Mouse (Mus musculus) CH12.LX (cell line): ENCODE measurements at regions not wholly inside any gene's neighbourhood (a gene's known extent, or its start where the extent isn't known, plus 50 kb on each side); places are given as distances from the start of the nearest gene placed in this dataset.

Source experiments
- DNase-seq: peaks from one replicate; pipeline ENCODE4 v3.0.0-alpha.2; 2013; ENCODE audit errors: extremely low read depth
- H3K27ac ChIP-seq: 2 replicates; pipeline ENCODE4 v1.5.1; 2012; ENCODE audit warnings: low read depth, mild to moderate bottlenecking, control low read depth, moderate library complexity; ENCODE audit not compliant: insufficient read depth
- H3K27me3 ChIP-seq: replicated peaks from 2 replicates; pipeline ENCODE3; 2012; ENCODE audit warnings: inconsistent platforms
- H3K36me3 ChIP-seq, 2 experiments: replicated peaks in 1 of 2; 2 replicates each; pipeline versions ENCODE3 to v1.6.1; 2012; ENCODE audit warnings: inconsistent platforms in 1 of 2, low read length in 1 of 2, mild to moderate bottlenecking in 1 of 2, mixed read lengths in 1 of 2, moderate library complexity in 1 of 2; ENCODE audit not compliant: control insufficient read depth in 1 of 2, insufficient read depth in 1 of 2
- H3K4me1 ChIP-seq, 2 experiments: 2 replicates each; pipeline ENCODE4 v1.6.1; 2012; ENCODE audit warnings: inconsistent platforms in 1 of 2, moderate library complexity in 1 of 2; ENCODE audit not compliant: insufficient read depth in 2 of 2, control insufficient read depth in 1 of 2
- H3K4me2 ChIP-seq: 2 replicates; pipeline ENCODE4 v1.6.1; 2012; ENCODE audit warnings: low read depth, mild to moderate bottlenecking, control low read depth; ENCODE audit not compliant: poor library complexity, insufficient read depth, severe bottlenecking
- H3K4me3 ChIP-seq, 3 experiments: fragments of 150-350 bp in 1 of 3; sonication (generic) in 1 of 3; replicated peaks in 1 of 3; 2 replicates each; pipeline versions ENCODE3 to v1.5.1; 2011 to 2012; ENCODE audit warnings: low read depth in 2 of 3, low read length in 2 of 3, mild to moderate bottlenecking in 2 of 3, moderate library complexity in 2 of 3, control low read depth in 1 of 3, improper control_type of control experiment in 1 of 3, inconsistent platforms in 1 of 3, mixed read lengths in 1 of 3; ENCODE audit not compliant: poor library complexity in 1 of 3
- H3K79me2 ChIP-seq: replicated peaks from 2 replicates; pipeline ENCODE4 v1.6.1; 2012; ENCODE audit warnings: mild to moderate bottlenecking, moderate library complexity; ENCODE audit not compliant: control insufficient read depth, poor library complexity, insufficient read depth, severe bottlenecking; ENCODE audit errors: extremely low read depth
- H3K9ac ChIP-seq: 2 replicates; pipeline ENCODE4 v1.6.1; 2012; ENCODE audit warnings: low read depth, mild to moderate bottlenecking, control low read depth, moderate library complexity; ENCODE audit not compliant: insufficient read depth
- H3K9me3 ChIP-seq: replicated peaks from 2 replicates; pipeline ENCODE3; 2012; ENCODE audit warnings: low read length, inconsistent platforms, mixed read lengths
- BHLHE40 ChIP-seq: IDR thresholded peaks from 2 replicates; pipeline ENCODE4 v1.6.1; 2011; ENCODE audit warnings: mild to moderate bottlenecking, low read depth, low read length, improper control_type of control experiment
- ELF1 ChIP-seq: IDR thresholded peaks from 2 replicates; pipeline ENCODE4 v1.6.1; 2014; ENCODE audit warnings: low read depth, mild to moderate bottlenecking, inconsistent platforms, low read length, improper control_type of control experiment
- HCFC1 ChIP-seq: IDR thresholded peaks from 2 replicates; pipeline ENCODE4 v1.6.1; 2012; ENCODE audit warnings: low read depth, mild to moderate bottlenecking, inconsistent platforms, low read length, improper control_type of control experiment
- IRF4 ChIP-seq: IDR thresholded peaks from 2 replicates; pipeline ENCODE4 v1.6.1; 2014; ENCODE audit warnings: low read depth, mild to moderate bottlenecking, inconsistent platforms, low read length, improper control_type of control experiment
- MAZ ChIP-seq: IDR thresholded peaks from 2 replicates; pipeline ENCODE4 v1.6.1; 2012; ENCODE audit warnings: low read depth, mild to moderate bottlenecking, inconsistent platforms, low read length, improper control_type of control experiment, moderate library complexity
- MXI1 ChIP-seq: IDR thresholded peaks from 2 replicates; pipeline ENCODE4 v1.6.1; 2011; ENCODE audit warnings: mild to moderate bottlenecking, low read depth, low read length, improper control_type of control experiment
- POLR2A ChIP-seq: IDR thresholded peaks from 2 replicates; pipeline ENCODE4 v1.6.1; 2011; ENCODE audit warnings: low read depth, mild to moderate bottlenecking, improper control_type of control experiment, low read length
- RAD21 ChIP-seq: IDR thresholded peaks from 2 replicates; pipeline ENCODE4 v1.6.1; 2011; ENCODE audit warnings: low read depth, mild to moderate bottlenecking, low read length, improper control_type of control experiment, moderate library complexity
- SIN3A ChIP-seq: IDR thresholded peaks from 2 replicates; pipeline ENCODE4 v1.6.1; 2012; ENCODE audit warnings: low read length, improper control_type of control experiment, inconsistent platforms
- UBTF ChIP-seq: IDR thresholded peaks from 2 replicates; pipeline ENCODE4 v1.6.1; 2012; ENCODE audit warnings: low read depth, mild to moderate bottlenecking, inconsistent platforms, low read length, improper control_type of control experiment, moderate library complexity
- ZMIZ1 ChIP-seq: IDR thresholded peaks from 2 replicates; pipeline ENCODE4 v1.6.1; 2012; ENCODE audit warnings: low read depth, mild to moderate bottlenecking, inconsistent platforms, low read length, improper control_type of control experiment
- dilution Hi-C: fragments of 300-500 bp; cut with MboI; formaldehyde crosslinking; loops from 2 replicates; pipeline ENCODE4 v1.14.3; 2020; ENCODE audit warnings: low sequenced_read_pairs; ENCODE audit not compliant: extremely low pct_unique_long_range_greater_than_20kb, extremely low pct_ligation_motif_present
- in situ Hi-C: fragments of 300-500 bp; cut with MboI; formaldehyde crosslinking; loops from 3 replicates; pipeline ENCODE4 v1.14.3; 2019; ENCODE audit warnings: low sequenced_read_pairs, low pct_ligation_motif_present, low pct_unique_long_range_greater_than_20kb, mixed read lengths

DNA sequence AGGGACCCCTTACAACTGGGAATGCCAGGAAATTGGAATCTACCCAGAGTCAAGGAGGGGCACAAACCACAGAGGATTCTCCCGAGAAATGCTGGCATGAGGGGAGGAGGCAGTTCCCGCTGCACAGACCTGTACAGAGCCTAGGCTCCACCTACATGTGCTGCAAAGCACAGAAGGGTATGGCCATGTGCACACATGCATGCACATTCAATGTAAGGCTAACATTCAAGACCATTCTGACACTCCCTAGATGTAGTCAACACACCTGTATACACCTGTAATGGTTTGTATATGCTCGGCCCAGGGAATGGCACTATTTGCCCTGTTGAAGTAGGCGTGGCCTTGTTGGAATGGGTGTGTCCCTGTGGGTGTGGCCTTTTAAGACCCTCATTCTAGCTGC, 238.0 kb downstream of the Prex1 start:
- DNase-seq: no peak
- in situ Hi-C loops (no loop called here), dilution Hi-C loops (no loop called here)
- Histone ChIP-seq H3K4me3 (no peak overlapping the region), H3K9me3 (no peaks in the 10 kb centered on the region), H3K27me3 (no peaks in the 10 kb centered on the region), H3K79me2 (no peaks in the 10 kb centered on the region), H3K4me1 (peaks cover 7 to 19% of the 10 kb centered on the region in 2 experiments; a peak in 3 of 4 replicates), H3K36me3 (no peaks in the 10 kb centered on the region), H3K9ac (no peak overlapping the region), H3K4me2 (no peak overlapping the region), H3K27ac (no peak overlapping the region)
- TF ChIP-seq ZMIZ1: no peak

- Histone ChIP-seq H3K36me3 (no peaks in the 10 kb centered on the region), H3K9me3 (no peaks in the 10 kb centered on the region), H3K27me3 (no peaks in the 10 kb centered on the region), H3K4me3 (no peak overlapping the region), H3K9ac (no peak overlapping the region), H3K4me1 (peaks cover 7 to 19% of the 10 kb centered on the region in 2 experiments; a peak in 3 of 4 replicates), H3K27ac (no peak overlapping the region), H3K4me2 (no peak overlapping the region), H3K79me2 (no peaks in the 10 kb centered on the region)
- in situ Hi-C loops: no loop called here
- dilution Hi-C loops: no loop called here
- TF ChIP-seq HCFC1 (no peak), MAZ (no peak), MXI1 (no peak), UBTF (no peak)
- DNase-seq: no peak
These were observed 239.0 kb downstream of the Prex1 start for GRCm38 (mm10) chr2:166474601-166475000.

DNA sequence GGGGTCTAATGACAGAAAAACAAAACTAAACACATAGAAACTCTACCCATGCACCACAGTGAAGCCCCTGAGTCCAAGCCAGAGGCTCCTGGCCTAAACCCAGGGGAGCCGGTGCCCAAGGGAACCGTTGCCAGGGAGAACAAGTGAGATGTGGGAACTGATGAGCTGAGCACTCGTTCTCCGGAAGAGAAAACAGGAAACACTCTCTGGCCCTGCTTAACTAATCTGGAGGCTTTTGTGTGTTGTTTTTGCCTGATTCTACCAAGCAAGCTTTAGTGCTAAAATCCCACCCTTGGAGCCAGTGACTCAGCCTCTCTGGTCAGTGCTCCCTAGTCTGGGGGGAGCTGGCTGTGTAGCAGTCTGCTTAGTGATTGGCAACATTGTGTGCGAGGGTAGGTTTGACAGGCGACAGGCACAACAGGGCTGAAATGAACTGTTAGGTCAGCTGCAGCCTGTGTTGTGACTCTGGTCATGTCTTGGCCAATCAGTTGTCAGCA, 242.3 kb downstream of the Prex1 start:
- in situ Hi-C loops (no loop called here), dilution Hi-C loops (no loop called here)
- no peaks in the 10 kb centered on the region for H3K9me3 ChIP-seq
- H3K9ac ChIP-seq: no peak overlapping the region
- no peaks in the 10 kb centered on the region for H3K36me3 ChIP-seq
- no peak for DNase-seq
- no peak overlapping the region for H3K4me3 ChIP-seq
- no peaks in the 10 kb centered on the region for H3K79me2 ChIP-seq
- no peak for TF ChIP-seq IRF4
- TF ChIP-seq, all 38 proteins: peak for 0
- H3K4me1 ChIP-seq: no peaks in the 10 kb centered on the region
- no peak overlapping the region for H3K27ac ChIP-seq
- H3K4me2 ChIP-seq: no peak overlapping the region
- peaks cover 1% of the 10 kb centered on the region for H3K27me3 ChIP-seq

DNA sequence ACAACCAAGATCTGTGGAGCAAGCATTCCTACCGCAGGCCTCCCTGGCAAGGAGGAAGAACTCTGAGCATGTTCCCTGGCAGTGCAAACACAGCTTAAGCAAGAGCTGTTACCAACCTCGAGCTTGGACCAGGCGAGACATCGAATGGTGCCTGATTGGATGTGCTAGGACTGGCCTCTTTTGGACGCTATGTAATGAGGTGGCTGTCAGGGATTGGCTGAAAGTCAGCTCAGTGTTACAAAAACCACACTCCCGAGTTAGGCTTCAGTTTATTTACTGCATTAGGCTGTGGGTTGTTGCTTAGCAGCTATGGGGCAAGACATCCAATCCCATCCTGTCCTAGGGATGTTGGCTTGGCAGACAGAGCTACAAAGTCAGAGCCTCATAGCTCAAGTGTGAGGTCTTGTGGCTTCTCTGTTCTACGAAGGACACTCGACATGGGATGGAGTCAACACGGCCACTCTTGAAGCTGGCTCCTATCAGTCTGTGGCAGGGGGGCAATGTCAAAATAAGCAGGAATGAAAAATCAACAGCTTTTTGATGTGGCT, 244.5 kb downstream of the Prex1 start:
- H3K4me3 ChIP-seq: no peak overlapping the region
- H3K36me3 ChIP-seq: no peaks in the 10 kb centered on the region
- dilution Hi-C loops: no loop called here
- in situ Hi-C loops: no loop called here
- no peaks in the 10 kb centered on the region for H3K9me3 ChIP-seq
- H3K9ac ChIP-seq: no peak overlapping the region
- H3K4me1 ChIP-seq: no peaks in the 10 kb centered on the region
- no peak for DNase-seq
- H3K79me2 ChIP-seq: no peaks in the 10 kb centered on the region
- H3K27me3 ChIP-seq: peaks cover 4% of the 10 kb centered on the region
- no peak for TF ChIP-seq BHLHE40
- no peak for TF ChIP-seq SIN3A
- TF ChIP-seq RAD21: no peak
- no peak for TF ChIP-seq MXI1
- TF ChIP-seq ELF1: no peak
- no peak for TF ChIP-seq POLR2A
- H3K4me2 ChIP-seq: no peak overlapping the region
- no peak overlapping the region for H3K27ac ChIP-seq
